Mouse (Mus musculus): ENCODE measurements at regions not wholly inside any gene's neighbourhood (a gene's known extent, or its start where the extent isn't known, plus 50 kb on each side); places are given as distances from the start of the nearest gene placed in this dataset.

GRCm38 (mm10) chr3:147080768-147081448 is 228.7 kb downstream of the Ttll7 start:
- H3K9me3 ChIP-seq (replicated peaks; ENCODE audit: control insufficient read depth, low read length) = no peaks in the 10 kb centered on the region
- peak; percentile 57 for DNase-seq (ENCODE audit: low spot score)
- H3K4me3 ChIP-seq (ENCODE audit: low read depth, low read length) = no peak overlapping the region
- peaks cover 12% of the 10 kb centered on the region for H3K4me1 ChIP-seq (ENCODE audit: control insufficient read depth, insufficient read depth)
- peak overlapping the region; percentile 82 for H3K27ac ChIP-seq (ENCODE audit: low read depth)
- H3K27me3 ChIP-seq (ENCODE audit: control insufficient read depth, insufficient read depth, low read length) = no peaks in the 10 kb centered on the region
- peak overlapping the region; percentile 21; the same call in 1 of the 2 replicates for H3K4me2 ChIP-seq (ENCODE audit: low read depth, low read length)
- WGBS = 20% methylated on average over 4 of the region's 4 CpGs
- H3K9ac ChIP-seq (replicated peaks; ENCODE audit: low read depth, low read length) = no peak overlapping the region
- TF ChIP-seq EP300 (IDR thresholded peaks at IDR 0.05; ENCODE audit: low read depth) (no peak), CTCF (IDR thresholded peaks at IDR 0.05; ENCODE audit: low read depth) (no peak)
- ATAC-seq (ENCODE audit: insufficient read depth, low read depth) = peak; percentile 63; the same call in 1 of the 2 replicates
- H3K36me3 ChIP-seq (replicated peaks; ENCODE audit: control insufficient read depth, insufficient read depth, low read length) = no peaks in the 10 kb centered on the region

GRCm38 (mm10) chr3:147081763-147082162 is 229.6 kb downstream of the Ttll7 start:
- 96% methylated on average over 9 of the region's 9 CpGs for WGBS
- ATAC-seq (ENCODE audit: insufficient read depth, low read depth) (no peak), DNase-seq (ENCODE audit: low spot score) (no peak)
- no peak overlapping the region for H3K4me2 ChIP-seq (ENCODE audit: low read depth, low read length)
- H3K27me3 ChIP-seq (ENCODE audit: control insufficient read depth, insufficient read depth, low read length) = no peaks in the 10 kb centered on the region
- no peak overlapping the region for H3K4me3 ChIP-seq (ENCODE audit: low read depth, low read length)
- H3K9ac ChIP-seq (replicated peaks; ENCODE audit: low read depth, low read length) = no peak overlapping the region
- H3K9me3 ChIP-seq (replicated peaks; ENCODE audit: control insufficient read depth, low read length) = no peaks in the 10 kb centered on the region
- TF ChIP-seq EP300 (IDR thresholded peaks at IDR 0.05; ENCODE audit: low read depth) = no peak
- H3K36me3 ChIP-seq (replicated peaks; ENCODE audit: control insufficient read depth, insufficient read depth, low read length) = no peaks in the 10 kb centered on the region
- peaks cover 12% of the 10 kb centered on the region for H3K4me1 ChIP-seq (ENCODE audit: control insufficient read depth, insufficient read depth)
- H3K27ac ChIP-seq (ENCODE audit: low read depth) = no peak overlapping the region

GRCm38 (mm10) chr3:147082255-147082943 is 230.2 kb downstream of the Ttll7 start:
- DNase-seq (ENCODE audit: low spot score) (no peak), ATAC-seq (ENCODE audit: insufficient read depth, low read depth) (no peak)
- Histone ChIP-seq H3K4me2 (ENCODE audit: low read depth, low read length) (no peak overlapping the region), H3K9ac (replicated peaks; ENCODE audit: low read depth, low read length) (no peak overlapping the region), H3K27me3 (ENCODE audit: control insufficient read depth, insufficient read depth, low read length) (no peaks in the 10 kb centered on the region), H3K4me3 (ENCODE audit: low read depth, low read length) (no peak overlapping the region), H3K27ac (ENCODE audit: low read depth) (no peak overlapping the region), H3K9me3 (replicated peaks; ENCODE audit: control insufficient read depth, low read length) (no peaks in the 10 kb centered on the region), H3K36me3 (replicated peaks; ENCODE audit: control insufficient read depth, insufficient read depth, low read length) (no peaks in the 10 kb centered on the region), H3K4me1 (ENCODE audit: control insufficient read depth, insufficient read depth) (peaks cover 12% of the 10 kb centered on the region)
- 62% methylated on average over 7 of the region's 7 CpGs for WGBS
- TF ChIP-seq CTCF (IDR thresholded peaks at IDR 0.05; ENCODE audit: low read depth) (no peak), EP300 (IDR thresholded peaks at IDR 0.05; ENCODE audit: low read depth) (no peak)

- Histone ChIP-seq H3K27ac (ENCODE audit: low read depth) (no peak overlapping the region), H3K4me1 (ENCODE audit: control insufficient read depth, insufficient read depth) (peaks cover 12% of the 10 kb centered on the region), H3K4me3 (ENCODE audit: low read depth, low read length) (no peak overlapping the region), H3K9ac (replicated peaks; ENCODE audit: low read depth, low read length) (no peak overlapping the region), H3K36me3 (replicated peaks; ENCODE audit: control insufficient read depth, insufficient read depth, low read length) (no peaks in the 10 kb centered on the region), H3K4me2 (ENCODE audit: low read depth, low read length) (no peak overlapping the region), H3K27me3 (ENCODE audit: control insufficient read depth, insufficient read depth, low read length) (no peaks in the 10 kb centered on the region), H3K9me3 (replicated peaks; ENCODE audit: control insufficient read depth, low read length) (no peaks in the 10 kb centered on the region)
- ATAC-seq (ENCODE audit: insufficient read depth, low read depth) (no peak), DNase-seq (ENCODE audit: low spot score) (no peak)
- TF ChIP-seq CTCF (IDR thresholded peaks at IDR 0.05; ENCODE audit: low read depth) (no peak), EP300 (IDR thresholded peaks at IDR 0.05; ENCODE audit: low read depth) (no peak)
- WGBS = 89% methylated on average over 11 of the region's 11 CpGs
These were observed 231.2 kb downstream of the Ttll7 start for GRCm38 (mm10) chr3:147083374-147083773.

GRCm38 (mm10) chr3:147083823-147084222 is 231.7 kb downstream of the Ttll7 start:
- Histone ChIP-seq H3K9me3 (replicated peaks; ENCODE audit: control insufficient read depth, low read length) (no peaks in the 10 kb centered on the region), H3K27ac (ENCODE audit: low read depth) (no peak overlapping the region), H3K36me3 (replicated peaks; ENCODE audit: control insufficient read depth, insufficient read depth, low read length) (no peaks in the 10 kb centered on the region), H3K4me2 (ENCODE audit: low read depth, low read length) (no peak overlapping the region), H3K27me3 (ENCODE audit: control insufficient read depth, insufficient read depth, low read length) (no peaks in the 10 kb centered on the region), H3K9ac (replicated peaks; ENCODE audit: low read depth, low read length) (no peak overlapping the region), H3K4me3 (ENCODE audit: low read depth, low read length) (no peak overlapping the region), H3K4me1 (ENCODE audit: control insufficient read depth, insufficient read depth) (peaks cover 12% of the 10 kb centered on the region)
- no peak for TF ChIP-seq CTCF (IDR thresholded peaks at IDR 0.05; ENCODE audit: low read depth)
- no peak for TF ChIP-seq EP300 (IDR thresholded peaks at IDR 0.05; ENCODE audit: low read depth)
- 93% methylated on average over 4 of the region's 4 CpGs for WGBS
- ATAC-seq (ENCODE audit: insufficient read depth, low read depth) = no peak
- DNase-seq (ENCODE audit: low spot score) = no peak
